Mouse (Mus musculus): ENCODE data around the gene Brap.

- TF ChIP-seq CTCF (IDR thresholded peaks at IDR 0.05; ENCODE audit: insufficient read depth, low read depth, low read length) = no peak
- TF ChIP-seq POLR2A (IDR thresholded peaks at IDR 0.05; ENCODE audit: insufficient read depth, low read depth, low read length) = no peak
Measured at GRCm38 (mm10) chr5:121632804-121633203, 27.6 kb upstream of the Brap start.
